Mouse (Mus musculus) retina, embryonic 14.5 days (tissue): ENCODE data around the gene Lcp2.

Source experiments
- DNase-seq: peaks from one replicate; pipeline ENCODE4 v3.0.0-alpha.2; 2015; ENCODE audit warnings: low spot score

Lcp2 gene

GRCm38 (mm10) chr11:34047542-34047937, 820 bp downstream of the Lcp2 start:
- DNase-seq, result no peak

- DNase-seq, result no peak
Measured at GRCm38 (mm10) chr11:34048375-34049124, 1.8 kb downstream of the Lcp2 start.

DNA sequence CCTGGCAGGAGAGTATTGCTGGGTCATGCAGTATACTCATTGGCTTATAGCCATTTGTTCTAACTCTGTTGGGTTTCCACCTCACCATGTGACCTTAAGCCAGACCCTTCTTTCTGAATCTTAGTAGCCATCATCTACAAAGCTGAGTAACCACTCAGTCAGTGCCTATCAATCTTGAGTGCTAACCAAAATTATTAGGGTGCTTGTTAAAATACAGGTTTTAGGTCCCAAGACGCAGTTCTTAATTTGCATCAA, 2.3 kb downstream of the Lcp2 start:
- no peak for DNase-seq

DNA sequence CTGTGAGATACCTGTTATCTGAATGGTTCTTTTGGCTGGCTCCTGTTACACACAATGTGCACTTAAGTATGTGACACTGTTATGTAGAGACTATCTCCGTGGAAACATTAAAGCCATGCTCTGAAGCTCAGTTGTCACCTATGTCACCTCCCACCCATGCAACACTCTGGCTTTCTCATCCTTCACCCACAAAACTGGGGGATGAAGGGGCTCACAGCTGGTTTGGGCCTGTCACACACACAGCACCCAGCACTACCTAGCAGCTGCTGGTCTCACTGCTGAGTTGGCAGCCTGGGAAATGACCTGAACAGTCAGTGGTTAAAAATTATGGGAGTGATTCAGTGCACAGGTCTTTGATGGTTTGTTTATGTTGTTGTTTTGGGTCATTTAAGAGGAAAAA, 3.3 kb downstream of the Lcp2 start:
- no peak for DNase-seq

DNA sequence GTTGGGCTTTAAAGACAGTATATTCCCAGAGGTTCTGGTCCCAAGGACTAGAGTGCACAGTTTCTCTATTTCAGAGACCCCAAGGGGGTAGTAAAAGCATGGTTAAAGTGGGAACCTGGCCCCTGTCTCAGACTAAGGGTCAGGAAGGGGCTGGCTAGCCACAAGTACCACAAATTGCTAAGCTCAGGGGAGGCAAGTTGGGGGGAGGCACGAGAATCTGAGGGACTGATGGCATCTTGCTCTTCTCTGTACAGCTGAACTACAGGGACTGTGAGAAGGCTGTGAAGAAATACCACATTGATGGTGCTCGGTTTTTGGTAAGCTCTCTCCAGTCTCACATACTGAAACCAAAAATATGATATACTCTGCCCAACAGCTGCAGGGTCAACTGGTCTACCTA, 3.9 kb downstream of the Lcp2 start:
- DNase-seq, result no peak

- DNase-seq, result no peak
Measured at GRCm38 (mm10) chr11:34053031-34053818, 6.5 kb downstream of the Lcp2 start.

DNA sequence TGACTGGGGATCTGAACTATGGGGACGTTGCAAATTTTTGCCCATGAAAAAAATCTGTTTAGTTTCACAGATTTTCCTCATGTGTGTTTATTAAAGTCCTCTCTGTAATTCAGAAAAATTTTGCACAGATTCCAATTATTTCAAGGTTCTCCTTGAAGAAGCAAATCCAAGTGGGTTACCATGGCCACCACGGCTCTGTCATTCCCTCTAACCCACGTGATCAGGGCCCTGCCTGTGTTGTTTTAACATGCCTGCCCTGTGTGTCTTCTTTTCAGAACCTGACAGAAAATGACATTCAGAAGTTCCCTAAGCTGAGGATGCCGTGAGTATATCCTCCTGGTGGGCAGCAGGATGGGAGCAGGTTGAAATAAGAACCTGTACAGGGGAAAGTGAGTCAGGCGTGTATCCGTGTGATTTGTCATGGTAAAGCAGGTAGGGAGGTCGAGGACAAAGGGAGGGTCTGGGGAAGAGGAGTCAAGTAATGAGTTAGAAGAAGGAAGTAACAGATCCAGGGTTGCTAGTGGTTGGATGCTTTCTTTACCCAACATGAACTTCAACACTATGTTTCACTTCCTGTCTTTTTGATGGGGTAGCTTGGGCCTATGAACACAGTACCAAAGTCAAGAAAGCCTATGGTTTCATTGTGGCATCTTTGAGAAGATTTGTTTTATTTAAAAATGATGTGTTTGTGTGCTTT, 7.5 kb downstream of the Lcp2 start:
- DNase-seq, result no peak

DNA sequence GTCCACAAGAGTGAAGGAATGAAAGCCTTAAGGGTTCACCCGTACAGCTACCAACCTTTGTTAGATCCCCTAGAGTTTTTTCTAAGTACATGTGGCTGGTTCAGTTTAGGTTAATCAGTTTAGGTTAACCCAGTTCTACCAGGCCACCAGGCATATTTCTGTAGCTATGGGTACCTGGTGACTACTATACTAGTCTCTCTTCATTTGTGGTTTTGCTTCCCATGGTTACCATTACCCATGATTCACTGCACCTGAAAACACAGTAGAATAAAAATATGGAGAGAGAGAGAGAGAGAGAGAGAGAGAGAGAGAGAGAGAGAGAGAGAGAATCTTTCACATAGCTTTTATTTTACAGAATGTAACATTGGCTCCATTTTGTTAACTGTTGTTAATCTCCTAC, 10.0 kb downstream of the Lcp2 start:
- no peak for DNase-seq

GRCm38 (mm10) chr11:34058332-34058731, 11.6 kb downstream of the Lcp2 start:
- DNase-seq, result no peak

DNA sequence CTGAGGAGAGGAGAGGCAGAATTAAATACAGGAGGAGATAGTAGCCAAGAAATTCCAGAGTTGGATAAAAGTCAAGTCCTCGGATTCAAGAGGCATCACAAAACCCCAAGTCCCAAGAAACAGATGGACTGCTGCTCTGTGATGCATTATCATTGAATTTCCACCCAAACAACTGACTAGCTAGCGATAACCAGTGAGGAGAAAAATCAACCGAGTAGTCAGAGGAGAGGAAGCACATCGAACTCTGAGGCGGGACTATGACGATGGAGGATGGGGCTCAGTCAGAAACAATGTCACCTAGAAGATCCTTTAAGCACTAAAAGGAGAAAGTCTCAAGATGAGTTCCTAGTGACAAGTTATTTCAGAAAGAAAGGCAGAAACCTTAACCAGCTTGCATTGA, 12.2 kb downstream of the Lcp2 start:
- no peak for DNase-seq

DNA sequence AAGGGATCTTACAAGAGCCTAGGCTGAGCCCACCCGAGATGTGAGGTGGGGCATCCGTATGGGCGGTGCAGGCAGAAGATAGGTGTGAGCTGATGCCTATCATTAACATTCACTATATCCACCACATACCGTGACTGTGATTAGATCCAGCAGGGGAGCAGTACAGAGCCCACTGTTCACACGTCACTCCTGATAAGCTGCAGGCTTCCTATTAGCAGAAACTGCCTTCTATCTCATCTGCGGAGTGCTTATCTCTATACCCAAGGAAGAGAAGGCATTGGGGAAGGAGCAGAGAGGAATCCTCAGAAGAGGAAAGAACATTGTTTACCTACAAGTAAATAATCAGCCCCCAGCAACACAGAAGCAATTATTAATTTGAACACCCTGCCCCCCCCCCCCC, 15.0 kb downstream of the Lcp2 start:
- no peak for DNase-seq

DNA sequence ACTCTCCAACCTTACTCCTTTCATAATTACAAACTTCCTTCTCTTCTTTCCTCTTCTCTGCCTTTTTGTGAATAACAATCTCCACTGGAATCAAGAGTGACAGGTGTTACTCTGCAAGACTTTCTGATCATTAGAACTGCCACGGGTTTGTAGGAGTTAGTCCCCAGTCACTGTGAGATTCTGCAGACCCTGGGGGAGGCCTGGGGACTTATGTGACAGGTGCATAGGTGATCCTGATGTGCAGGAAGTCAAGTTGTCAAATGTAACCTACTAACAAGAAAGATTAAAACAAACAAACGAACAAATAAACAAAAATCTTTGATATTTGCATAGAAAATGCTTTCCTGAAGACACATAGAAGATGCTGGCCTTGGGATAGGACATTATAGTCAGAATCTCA, 16.5 kb downstream of the Lcp2 start:
- no peak for DNase-seq

DNA sequence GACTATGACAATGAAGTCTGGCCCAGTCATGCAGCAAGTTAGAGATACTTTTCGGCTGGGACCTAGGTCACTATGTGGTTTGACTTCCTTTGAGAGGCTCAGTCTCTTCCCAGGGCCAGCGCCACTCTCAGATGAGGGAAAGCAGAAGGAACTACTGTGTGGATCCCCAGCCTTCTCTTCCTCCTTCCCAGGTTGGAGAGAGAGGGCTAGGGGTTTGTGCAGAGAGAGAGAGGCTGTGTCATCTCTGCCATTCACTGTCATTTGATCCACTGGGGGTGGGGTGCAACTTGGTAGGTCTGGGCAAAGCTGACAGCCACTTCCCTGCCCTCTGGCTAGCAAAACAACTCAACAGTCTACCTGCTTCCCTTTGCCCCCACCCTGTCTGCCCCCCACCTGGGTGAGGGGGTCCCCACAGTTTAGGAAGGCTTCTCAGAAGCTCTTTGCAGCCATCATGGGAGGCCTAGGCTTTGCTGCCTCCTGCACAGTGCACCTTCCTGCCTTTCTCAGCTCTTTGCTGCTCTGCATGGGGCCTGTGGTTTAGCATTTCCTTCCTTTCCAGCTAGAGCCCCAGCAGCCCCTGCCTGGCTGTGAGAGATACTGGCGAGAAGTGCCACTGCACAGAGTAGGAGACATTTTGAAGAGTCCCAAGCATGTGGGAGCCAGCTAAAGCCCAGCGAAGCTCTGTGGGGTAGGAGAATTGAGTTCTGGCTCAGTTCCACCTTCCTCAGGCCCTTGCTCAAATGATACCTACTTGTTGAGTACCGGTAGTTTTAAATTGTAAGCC, 17.2 kb downstream of the Lcp2 start:
- no peak for DNase-seq

DNA sequence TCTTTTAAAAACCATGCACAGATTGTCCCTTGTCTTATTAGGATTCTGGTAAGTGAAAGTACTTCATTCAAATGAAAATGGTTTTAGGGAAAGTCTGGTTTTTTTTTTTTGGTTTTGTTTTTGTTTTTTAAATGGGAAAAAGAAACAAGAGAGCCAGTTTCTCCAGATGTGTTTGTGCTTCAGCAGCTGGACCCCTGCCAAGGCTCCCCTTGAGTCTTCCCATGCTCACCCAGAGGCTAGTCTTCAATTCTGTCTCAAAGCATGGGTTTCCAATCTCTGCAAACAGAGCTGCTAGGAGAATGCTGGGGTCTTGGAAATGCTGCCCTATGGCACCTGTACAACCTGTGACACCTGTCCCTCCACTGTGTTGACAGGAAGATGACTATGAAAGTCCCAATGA, 23.9 kb downstream of the Lcp2 start:
- no peak for DNase-seq

- no peak for DNase-seq
Measured at GRCm38 (mm10) chr11:34072309-34072708, 25.6 kb downstream of the Lcp2 start.

DNA sequence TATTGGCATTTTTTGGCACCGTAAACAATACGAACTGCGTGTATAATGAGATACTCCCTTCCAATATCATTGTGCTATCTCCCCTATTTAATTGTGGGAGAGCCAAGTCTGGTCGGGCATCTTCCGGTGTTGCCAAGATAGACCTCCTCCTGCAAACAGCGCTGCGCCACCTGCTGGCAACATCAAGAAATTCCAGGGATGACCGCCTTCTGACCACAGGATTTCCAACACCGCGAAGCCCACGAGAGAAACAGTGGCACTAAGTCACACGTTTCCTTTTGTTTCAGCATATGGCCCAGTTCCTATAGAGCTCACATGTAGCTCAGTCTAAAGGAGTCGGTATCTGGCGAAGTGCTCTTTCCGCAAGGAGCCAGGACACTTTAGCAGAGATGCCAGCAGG, 27.1 kb downstream of the Lcp2 start:
- peak; percentile 79 for DNase-seq

GRCm38 (mm10) chr11:34077870-34078269, 31.1 kb downstream of the Lcp2 start:
- DNase-seq, result no peak

- no peak for DNase-seq
Measured at GRCm38 (mm10) chr11:34078581-34078980, 31.9 kb downstream of the Lcp2 start.

DNA sequence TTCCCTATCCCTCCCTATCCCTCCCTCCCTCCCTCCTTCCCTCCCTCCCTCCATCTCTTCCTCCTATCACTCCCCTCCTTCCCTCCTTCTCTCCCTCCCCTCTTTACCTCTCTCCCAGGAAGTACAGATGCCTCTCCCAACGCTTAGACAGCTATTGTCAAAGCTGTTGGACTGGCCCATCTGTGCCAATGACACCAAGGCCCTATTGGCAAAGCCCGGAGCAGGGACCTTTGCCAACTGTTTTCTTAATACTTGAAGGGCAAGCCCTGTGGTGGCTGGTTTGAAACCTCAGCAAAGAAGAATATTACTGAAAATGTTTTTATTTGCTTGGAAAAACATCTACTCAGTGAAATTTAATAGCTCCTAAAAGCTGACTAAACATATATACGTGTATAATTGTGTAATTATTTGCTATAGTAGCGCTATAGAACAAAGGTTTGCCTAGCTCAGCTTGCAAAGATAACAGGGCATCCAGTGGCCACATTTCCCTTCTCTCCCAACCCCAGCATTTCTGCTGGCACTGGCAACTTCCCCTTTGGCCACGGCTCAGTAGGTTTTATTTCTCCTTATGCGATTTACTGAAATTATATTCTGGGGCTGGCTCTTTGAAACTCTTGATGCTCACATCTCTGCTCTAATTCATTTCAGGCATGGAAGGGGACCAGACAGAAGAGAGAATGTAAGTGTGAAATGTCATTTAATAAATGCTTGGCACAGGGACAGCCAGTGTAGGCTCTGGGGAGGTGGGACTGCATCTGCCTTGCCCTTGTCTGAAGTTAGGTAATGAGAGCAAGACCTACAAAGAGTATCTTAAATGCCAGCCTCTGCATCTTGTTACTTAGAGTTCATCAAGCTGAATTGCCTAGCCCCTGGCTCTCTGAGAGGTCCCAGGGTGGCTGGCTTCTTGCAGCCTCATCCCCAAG, 33.1 kb downstream of the Lcp2 start:
- DNase-seq, result no peak

DNA sequence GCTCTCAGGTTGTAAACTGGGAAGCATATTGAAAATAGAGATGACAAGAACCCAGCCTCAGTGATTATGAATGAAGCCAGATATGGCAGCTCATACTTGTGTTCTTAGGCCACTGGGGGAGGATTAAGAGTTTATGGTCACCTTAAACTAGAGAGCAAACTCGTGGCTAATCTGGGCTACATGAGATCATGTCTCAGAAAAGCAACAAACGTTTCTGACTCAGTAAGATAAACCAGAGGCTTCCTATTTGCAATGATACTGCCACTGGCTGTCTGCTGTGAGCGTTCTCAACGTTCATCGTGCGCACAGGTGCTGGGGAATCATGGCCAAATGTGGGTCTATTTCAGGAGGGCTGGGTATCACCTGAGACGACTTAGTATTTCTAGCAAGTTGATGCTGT, 37.1 kb downstream of the Lcp2 start:
- DNase-seq, result no peak

GRCm38 (mm10) chr11:34084639-34085038, 37.9 kb downstream of the Lcp2 start:
- DNase-seq, result no peak
